Mouse (Mus musculus) adrenal gland, postnatal 25 days (tissue): ENCODE results near the gene Zfp46. TPM values are rescaled to one million over a fixed set of nuclear protein-coding genes. Genes with fewer than 3 reads are reported as not detected.

Experiments
- DNase-seq: peaks from one replicate; pipeline ENCODE4 v3.0.0; 2021; ENCODE audit warnings: mixed read lengths
- total RNA-seq: library from RNA; stranded (reverse); gene quantifications from 2 replicates; pipeline ENCODE4 v1.2.3, GENCODE M21; 2021

Zfp46 gene
- total RNA-seq, 1 experiment from 2014 or later = 22.0 TPM

DNA sequence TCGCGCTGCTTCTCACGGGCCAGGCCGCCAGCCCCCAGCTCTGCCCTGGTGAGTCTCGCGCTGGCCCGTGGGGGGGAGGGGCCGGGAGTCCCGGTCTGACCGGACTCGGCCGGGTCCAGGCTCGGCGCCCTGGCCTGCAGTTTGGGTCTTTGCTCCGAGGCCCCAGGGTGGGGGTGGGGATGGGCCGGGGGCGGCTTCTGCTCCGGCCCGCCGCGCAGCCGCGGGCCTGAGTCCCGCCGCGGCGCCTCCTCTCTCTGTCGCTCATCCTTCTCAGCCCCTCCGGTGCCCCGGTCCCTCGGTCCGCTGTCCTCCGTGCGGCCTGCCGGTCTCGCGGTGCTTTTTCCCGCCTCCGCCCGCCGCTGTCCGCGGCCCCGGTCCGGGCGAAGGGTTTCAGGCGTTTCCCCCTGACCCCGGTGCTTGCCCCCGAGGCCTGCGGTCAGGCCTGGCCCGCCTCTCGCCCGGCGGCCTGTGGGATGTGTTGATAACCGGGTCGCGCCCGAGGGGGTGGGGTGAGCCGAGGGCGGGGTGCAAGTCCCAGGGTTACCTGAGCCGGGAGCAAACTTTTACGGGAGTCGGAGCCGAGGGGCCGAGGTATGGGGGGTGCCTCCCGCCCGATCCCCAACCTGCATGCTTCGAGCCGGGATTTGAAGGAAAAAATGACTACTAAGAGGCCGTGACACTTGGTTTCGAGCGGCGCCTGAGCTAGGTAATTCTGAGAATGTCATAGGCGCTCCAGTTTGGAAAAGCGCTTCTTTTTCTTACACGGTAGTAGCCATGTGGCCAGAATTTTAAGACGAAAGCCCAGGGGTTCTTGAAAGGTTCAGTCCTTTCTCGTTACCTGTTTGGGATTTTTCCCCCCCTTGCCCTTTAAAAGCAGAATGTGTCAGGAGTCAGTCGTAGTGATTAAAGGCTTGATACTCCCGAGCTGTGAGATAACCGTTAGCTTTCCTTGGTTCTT is 26.8 kb downstream of the Zfp46 start:
- DNase-seq = peak; percentile 68

DNA sequence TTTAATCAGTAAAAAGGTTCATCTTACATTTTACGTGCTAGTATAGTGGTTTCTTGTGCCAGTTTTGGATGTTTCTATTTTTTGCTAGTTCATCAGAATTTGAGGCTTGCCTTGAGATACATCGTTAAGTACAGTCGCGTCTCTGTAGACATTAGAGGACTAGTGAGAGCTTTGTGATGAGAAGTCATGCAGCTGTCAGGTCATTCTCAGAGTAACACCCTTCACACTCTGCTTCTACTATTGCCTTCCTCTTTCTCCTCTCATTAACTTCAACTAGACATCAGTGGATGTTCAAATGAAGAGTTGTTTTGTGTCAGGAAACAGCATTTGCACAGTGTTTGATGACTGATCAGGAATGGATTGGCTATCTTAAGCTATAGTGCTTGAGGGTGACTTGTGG is 28.1 kb downstream of the Zfp46 start:
- no peak for DNase-seq

- DNase-seq = no peak
Observed at GRCm38 (mm10) chr4:136317667-136318066, 33.2 kb downstream of the Zfp46 start.

- no peak for DNase-seq
Observed at GRCm38 (mm10) chr4:136320016-136320415, 35.5 kb downstream of the Zfp46 start.

DNA sequence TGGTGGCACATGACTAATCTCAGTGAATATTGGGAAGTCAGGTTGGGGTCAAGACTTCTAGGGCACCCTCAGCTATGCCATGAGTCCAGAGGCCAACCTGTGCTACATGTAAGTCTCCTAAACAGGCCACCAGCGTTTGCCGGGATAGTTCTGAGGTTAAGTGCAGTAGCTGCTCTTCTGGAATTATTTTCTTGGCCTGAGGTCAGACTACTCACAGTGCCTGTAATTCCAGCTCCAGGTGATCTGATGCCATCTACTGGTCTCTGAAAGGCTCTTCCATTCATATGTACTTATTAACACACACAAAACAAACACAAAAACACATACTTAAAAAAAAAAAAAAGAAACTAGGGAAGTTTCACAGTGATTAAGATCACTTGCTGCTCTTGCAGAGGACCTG is 39.7 kb downstream of the Zfp46 start:
- no peak for DNase-seq

DNA sequence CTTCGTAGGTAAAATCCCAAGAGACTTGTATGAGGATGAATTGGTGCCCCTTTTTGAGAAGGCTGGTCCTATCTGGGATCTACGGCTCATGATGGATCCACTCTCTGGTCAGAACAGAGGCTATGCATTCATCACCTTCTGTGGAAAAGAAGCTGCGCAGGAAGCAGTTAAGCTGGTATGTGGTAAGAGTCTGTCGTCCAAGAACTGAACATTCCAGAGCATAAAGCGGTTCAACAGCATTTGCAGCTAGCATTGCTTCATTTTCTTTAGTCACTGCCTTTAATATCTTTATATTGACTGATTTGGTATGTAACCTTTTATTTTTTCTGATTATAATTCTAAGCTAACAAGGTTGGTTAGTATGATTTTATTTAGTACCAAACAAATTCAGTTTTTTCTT is 42.8 kb downstream of the Zfp46 start:
- no peak for DNase-seq

DNA sequence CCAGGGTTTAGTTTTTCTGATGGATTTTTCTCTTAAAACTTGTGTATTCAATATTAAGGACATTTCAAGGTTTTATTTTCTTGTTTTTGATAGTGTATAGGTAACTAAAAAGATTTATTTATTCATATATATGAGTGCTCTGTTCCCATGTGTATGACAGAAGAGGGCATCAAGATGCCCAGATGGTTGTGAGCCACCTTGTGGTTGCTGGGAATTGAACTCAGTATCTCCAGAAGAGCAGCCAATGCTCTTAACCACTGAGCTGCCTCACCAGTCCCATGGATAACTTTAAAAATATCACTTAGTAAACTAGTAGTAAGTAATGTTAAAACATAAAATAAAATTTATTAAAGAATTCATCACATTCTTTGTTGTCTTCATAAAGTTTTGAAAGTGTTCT is 43.6 kb downstream of the Zfp46 start:
- no peak for DNase-seq

DNA sequence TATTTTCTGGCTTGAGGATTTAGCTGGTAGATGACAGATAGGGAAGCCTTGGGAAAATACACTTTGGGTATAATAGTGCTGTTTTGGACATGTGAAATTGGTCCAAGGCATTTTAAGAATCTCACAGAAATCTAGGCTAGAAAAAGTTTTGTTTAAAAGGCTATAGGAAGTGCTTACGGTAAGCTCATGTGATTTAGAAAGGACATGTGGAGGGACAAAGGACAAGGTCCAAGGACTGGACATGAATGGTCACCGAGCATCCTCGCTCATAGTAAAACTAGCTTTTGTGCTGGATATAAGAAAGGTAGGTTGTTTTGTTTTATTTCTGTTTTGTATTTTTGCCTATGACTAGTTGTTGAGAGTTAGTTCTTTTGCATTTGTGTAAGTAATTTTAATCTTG is 47.2 kb downstream of the Zfp46 start:
- DNase-seq = no peak

GRCm38 (mm10) chr4:136333191-136333590 is 48.7 kb downstream of the Zfp46 start:
- no peak for DNase-seq

- no peak for DNase-seq
Observed at GRCm38 (mm10) chr4:136335065-136335464, 50.6 kb downstream of the Zfp46 start.

- no peak for DNase-seq
Observed at GRCm38 (mm10) chr4:136337129-136337528, 52.6 kb downstream of the Zfp46 start.

Other genes starting within 250 kb of the Zfp46 start
- gene Rpl11, start 231.3 kb upstream of the Zfp46 start, total RNA-seq = 605 and 780 TPM in 2 replicates
- 59.6 and 78.0 TPM in 2 replicates for gene Id3, start 141.2 kb upstream of the Zfp46 start, total RNA-seq
- gene E2f2, start 112.3 kb upstream of the Zfp46 start, total RNA-seq = 4.1 and 4.8 TPM in 2 replicates
- gene Asap3, start 78.3 kb upstream of the Zfp46 start, total RNA-seq = 1.8 and 2.8 TPM in 2 replicates
- gene Tcea3, start 37.0 kb upstream of the Zfp46 start, total RNA-seq = 2.3 TPM in 2 replicates
- gene Hnrnpr, start 26.3 kb downstream of the Zfp46 start, total RNA-seq = 73.9 and 97.0 TPM in 2 replicates
- not detected in 2 replicates for gene Htr1d, start 138.8 kb downstream of the Zfp46 start, total RNA-seq
- gene 6030445D17Rik, start 177.6 kb downstream of the Zfp46 start, total RNA-seq = 0.30 and 0.71 TPM in 2 replicates
- 30.6 and 37.2 TPM in 2 replicates for gene Luzp1, start 185.1 kb downstream of the Zfp46 start, total RNA-seq